Comparison of ENCODE assay signal across 8 mouse cellular contexts in the genomic region with DNA sequence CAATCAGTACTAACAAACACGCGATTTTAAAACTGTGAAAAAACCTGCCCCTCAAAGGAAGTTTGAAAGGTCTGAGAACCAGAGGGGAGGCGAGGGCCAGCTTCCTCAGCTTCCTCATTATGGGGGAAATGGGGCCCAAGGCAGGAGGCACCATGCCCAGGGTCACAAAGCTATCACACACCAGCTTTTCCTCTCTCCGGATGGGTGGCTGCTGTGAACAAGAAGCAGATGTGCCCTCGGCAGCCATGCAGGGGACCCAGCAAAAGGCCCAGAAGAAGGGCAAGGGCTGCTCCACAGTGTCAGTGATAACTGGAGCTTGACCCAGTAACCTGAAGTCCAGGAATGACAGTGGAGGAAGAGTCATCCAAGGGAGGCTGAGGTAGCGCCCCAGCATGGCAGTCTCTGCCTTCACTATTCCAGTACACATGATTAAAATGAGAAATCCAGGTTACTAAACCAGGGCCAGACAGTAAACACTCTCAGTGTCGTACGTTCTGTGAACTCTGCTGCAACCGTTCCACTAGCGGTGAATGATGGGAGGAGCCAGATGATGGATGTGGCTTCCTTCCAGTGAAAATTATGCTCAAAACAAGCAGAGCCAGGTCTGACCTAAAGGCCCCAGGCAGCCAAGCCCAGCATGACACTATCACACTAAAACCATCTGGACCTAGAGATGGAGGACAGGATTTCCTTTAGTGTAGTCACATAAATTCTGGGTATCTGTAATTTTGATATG. TPM values are rescaled to one million over a fixed set of nuclear protein-coding genes. Genes with fewer than 3 reads are reported as not detected.
A peak's percentile ranks its signal among the peaks of the same experiment; 100 is the strongest.
DNase-seq lines count a peak whose midpoint lies in the region; ATAC-seq lines count a peak whose summit lies in the region.

No protein-coding gene starts in this region.

- no peaks in the 10 kb centered on the region; the same call in 1 of the 2 replicates for H3K36me3 ChIP-seq in forebrain, embryonic 11.5 days (ENCODE audit: control insufficient read depth, insufficient read depth, low read length)
- H3K36me3 ChIP-seq in forebrain, embryonic 16.5 days (ENCODE audit: control insufficient read depth, insufficient read depth): no peaks in the 10 kb centered on the region
- peaks cover 15% of the 10 kb centered on the region; the same call in 1 of the 2 replicates for H3K36me3 ChIP-seq in embryonic facial prominence, embryonic 14.5 days (ENCODE audit: control insufficient read depth, insufficient read depth, low read length)
- no peaks in the 10 kb centered on the region; the same call in 1 of the 2 replicates for H3K36me3 ChIP-seq in midbrain, embryonic 11.5 days (ENCODE audit: control insufficient read depth, insufficient read depth, low read length)

- 0 out of 2 replicates have a peak, but pooled peaks have one; percentile 17 for ATAC-seq in forebrain, embryonic 11.5 days (replicated peaks; ENCODE audit: low FRiP score)
- ATAC-seq in forebrain, embryonic 16.5 days: no peak
- ATAC-seq in embryonic facial prominence, embryonic 14.5 days (ENCODE audit: low read depth): no peak
- ATAC-seq in megakaryocyte-erythroid progenitor cell, adult 5-6 weeks (replicated peaks; ENCODE audit: low FRiP score, low TSS enrichment, poor library complexity, severe bottlenecking): peak; percentile 88
- no peak; the same call in 1 of the 2 replicates for ATAC-seq in midbrain, embryonic 11.5 days (ENCODE audit: low FRiP score)

- H3K4me2 ChIP-seq in forebrain, embryonic 11.5 days (ENCODE audit: low read depth, low read length, severe bottlenecking): no peak overlapping the region
- H3K4me2 ChIP-seq in forebrain, embryonic 16.5 days (ENCODE audit: low read length): no peak overlapping the region
- no peak overlapping the region for H3K4me2 ChIP-seq in embryonic facial prominence, embryonic 14.5 days (ENCODE audit: low read depth, low read length)
- H3K4me2 ChIP-seq in midbrain, embryonic 11.5 days: no peak overlapping the region

- no peak overlapping the region for H3K9ac ChIP-seq in forebrain, embryonic 11.5 days (ENCODE audit: low read length)
- no peak overlapping the region for H3K9ac ChIP-seq in forebrain, embryonic 16.5 days (replicated peaks; ENCODE audit: low read depth, low read length)
- 0 out of 2 replicates have a peak overlapping the region, but pooled peaks have one; percentile 14 for H3K9ac ChIP-seq in embryonic facial prominence, embryonic 14.5 days (ENCODE audit: low read depth, low read length)
- no peak overlapping the region for H3K9ac ChIP-seq in midbrain, embryonic 11.5 days (ENCODE audit: low read length)

- no peaks in the 10 kb centered on the region for H3K9me3 ChIP-seq in forebrain, embryonic 11.5 days (ENCODE audit: control insufficient read depth, low read length)
- no peaks in the 10 kb centered on the region for H3K9me3 ChIP-seq in forebrain, embryonic 16.5 days (ENCODE audit: control insufficient read depth, low read length)
- H3K9me3 ChIP-seq in embryonic facial prominence, embryonic 14.5 days (ENCODE audit: control insufficient read depth, low read length): no peaks in the 10 kb centered on the region
- no peaks in the 10 kb centered on the region for H3K9me3 ChIP-seq in midbrain, embryonic 11.5 days (ENCODE audit: control insufficient read depth, low read length)

- H3K27me3 ChIP-seq in forebrain, embryonic 11.5 days (ENCODE audit: control insufficient read depth, insufficient read depth, low read length): no peaks in the 10 kb centered on the region
- H3K27me3 ChIP-seq in forebrain, embryonic 16.5 days (replicated peaks; ENCODE audit: control insufficient read depth, insufficient read depth, low read length): no peaks in the 10 kb centered on the region
- H3K27me3 ChIP-seq in embryonic facial prominence, embryonic 14.5 days (replicated peaks; ENCODE audit: control insufficient read depth, insufficient read depth, low read length): no peaks in the 10 kb centered on the region
- H3K27me3 ChIP-seq in midbrain, embryonic 11.5 days (ENCODE audit: control insufficient read depth, insufficient read depth, low read length): no peaks in the 10 kb centered on the region

- H3K4me1 ChIP-seq in forebrain, embryonic 11.5 days (replicated peaks; ENCODE audit: control insufficient read depth, insufficient read depth, low read length): no peaks in the 10 kb centered on the region
- no peaks in the 10 kb centered on the region for H3K4me1 ChIP-seq in forebrain, embryonic 16.5 days (replicated peaks; ENCODE audit: control insufficient read depth, insufficient read depth, low read length)
- peaks cover 13% of the 10 kb centered on the region; the same call in 1 of the 2 replicates for H3K4me1 ChIP-seq in embryonic facial prominence, embryonic 14.5 days (ENCODE audit: control insufficient read depth, insufficient read depth, low read length)
- H3K4me1 ChIP-seq in midbrain, embryonic 11.5 days (ENCODE audit: control insufficient read depth, insufficient read depth, low read length): no peaks in the 10 kb centered on the region

- H3K27ac ChIP-seq in forebrain, embryonic 11.5 days (ENCODE audit: low read depth, low read length): no peak overlapping the region
- H3K27ac ChIP-seq in forebrain, embryonic 16.5 days (ENCODE audit: low read length): no peak overlapping the region
- H3K27ac ChIP-seq in embryonic facial prominence, embryonic 14.5 days (replicated peaks; ENCODE audit: low read depth, low read length): no peak overlapping the region
- no peak overlapping the region for H3K27ac ChIP-seq in midbrain, embryonic 11.5 days (ENCODE audit: low read depth, low read length)

- no peak overlapping the region for H3K4me3 ChIP-seq in forebrain, embryonic 11.5 days (ENCODE audit: low read depth, low read length)
- no peak overlapping the region for H3K4me3 ChIP-seq in forebrain, embryonic 16.5 days (replicated peaks; ENCODE audit: low read length)
- H3K4me3 ChIP-seq in embryonic facial prominence, embryonic 14.5 days (ENCODE audit: low read depth, low read length): no peak overlapping the region
- no peak overlapping the region for H3K4me3 ChIP-seq in midbrain, embryonic 11.5 days (ENCODE audit: low read depth, low read length)

- no peak for DNase-seq in forebrain, embryonic 11.5 days (ENCODE audit: low spot score)
- DNase-seq in CD4-positive, CD25-positive, alpha-beta regulatory T cell, adult 2 months (ENCODE audit: low read depth, low spot score): peak; percentile 60
- peak; percentile 35 for DNase-seq in embryonic facial prominence, embryonic 14.5 days (ENCODE audit: low spot score)
- DNase-seq in kidney, postnatal 25 days: peak; percentile 64 to 77
- DNase-seq in midbrain, embryonic 11.5 days (ENCODE audit: low spot score, missing footprints): no peak
- DNase-seq in left cerebral cortex, adult 18-20 months (ENCODE audit: low spot score in 2 of 2): no peak

- WGBS in forebrain, embryonic 11.5 days: 74% methylated on average over 10 of the region's 10 CpGs
- WGBS in forebrain, embryonic 16.5 days: 74% methylated on average over 10 of the region's 10 CpGs
- 46% methylated on average over 10 of the region's 10 CpGs for WGBS in embryonic facial prominence, embryonic 14.5 days
- WGBS in midbrain, embryonic 11.5 days: 80% methylated on average over 10 of the region's 10 CpGs

RNA-seq across cellular contexts. Expression of gene Sh2d4b, which starts 31.5 kb away (rescaled TPM):
- 0.96 and 1.4 TPM in 2 replicates for polyA plus RNA-seq in forebrain, embryonic 11.5 days (2014; fragmentation: Nextera tagmentation; extraction: Ambion mirVana)
- 1.2 and 1.7 TPM in 2 replicates for polyA plus RNA-seq in forebrain, embryonic 16.5 days (2015; fragmentation: Nextera tagmentation; extraction: Ambion mirVana)
- 1.8 and 1.9 TPM in 2 replicates for polyA plus RNA-seq in embryonic facial prominence, embryonic 14.5 days (2014; fragmentation: Nextera tagmentation; extraction: Ambion mirVana)
- total RNA-seq in megakaryocyte-erythroid progenitor cell, adult 5-6 weeks (2014; fragmentation: Nextera tagmentation): not detected in 2 replicates
- total RNA-seq in megakaryocyte-erythroid progenitor cell, adult 5-6 weeks (2017): 0.70 TPM in 1 of 2 replicates, not detected in the other
- polyA plus RNA-seq in midbrain, embryonic 11.5 days (2014; fragmentation: Nextera tagmentation; extraction: Ambion mirVana): 0.76 and 0.78 TPM in 2 replicates
- total RNA-seq in left cerebral cortex, adult 18-20 months (2021): 1 to 10 TPM; 3.1 to 4.4 TPM

RNA-seq across cellular contexts. Expression of gene Tspan14, which starts 42.1 kb away (rescaled TPM):
- 87.8 and 96.1 TPM in 2 replicates for polyA plus RNA-seq in forebrain, embryonic 11.5 days (2014; fragmentation: Nextera tagmentation; extraction: Ambion mirVana)
- polyA plus RNA-seq in forebrain, embryonic 16.5 days (2015; fragmentation: Nextera tagmentation; extraction: Ambion mirVana): 90.0 and 102 TPM in 2 replicates
- 72.7 and 76.2 TPM in 2 replicates for polyA plus RNA-seq in embryonic facial prominence, embryonic 14.5 days (2014; fragmentation: Nextera tagmentation; extraction: Ambion mirVana)
- total RNA-seq in megakaryocyte-erythroid progenitor cell, adult 5-6 weeks (2014; fragmentation: Nextera tagmentation): 8.6 and 13.3 TPM in 2 replicates
- total RNA-seq in megakaryocyte-erythroid progenitor cell, adult 5-6 weeks (2017): 9.3 and 12.9 TPM in 2 replicates
- 99.5 and 101 TPM in 2 replicates for polyA plus RNA-seq in midbrain, embryonic 11.5 days (2014; fragmentation: Nextera tagmentation; extraction: Ambion mirVana)
- 10 to 100 TPM; 41.8 to 45.3 TPM for total RNA-seq in left cerebral cortex, adult 18-20 months (2021)

Comparison
In these comparisons a context has a peak if more than half of its experiments do, and no peak if none do; other contexts are left out.
1. ATAC-seq: peak in forebrain, embryonic 11.5 days (single experiment) and megakaryocyte-erythroid progenitor cell, adult 5-6 weeks (single experiment); none in forebrain, embryonic 16.5 days (single experiment), embryonic facial prominence, embryonic 14.5 days (single experiment) and midbrain, embryonic 11.5 days (single experiment).
2. DNase-seq: peak in CD4-positive, CD25-positive, alpha-beta regulatory T cell, adult 2 months (single experiment), embryonic facial prominence, embryonic 14.5 days (single experiment) and kidney, postnatal 25 days (2 of 2); none in forebrain, embryonic 11.5 days (single experiment), midbrain, embryonic 11.5 days (single experiment) and left cerebral cortex, adult 18-20 months (0 of 2).